Mouse (Mus musculus): Measurements from ENCODE around the gene Gkap1.

DNA sequence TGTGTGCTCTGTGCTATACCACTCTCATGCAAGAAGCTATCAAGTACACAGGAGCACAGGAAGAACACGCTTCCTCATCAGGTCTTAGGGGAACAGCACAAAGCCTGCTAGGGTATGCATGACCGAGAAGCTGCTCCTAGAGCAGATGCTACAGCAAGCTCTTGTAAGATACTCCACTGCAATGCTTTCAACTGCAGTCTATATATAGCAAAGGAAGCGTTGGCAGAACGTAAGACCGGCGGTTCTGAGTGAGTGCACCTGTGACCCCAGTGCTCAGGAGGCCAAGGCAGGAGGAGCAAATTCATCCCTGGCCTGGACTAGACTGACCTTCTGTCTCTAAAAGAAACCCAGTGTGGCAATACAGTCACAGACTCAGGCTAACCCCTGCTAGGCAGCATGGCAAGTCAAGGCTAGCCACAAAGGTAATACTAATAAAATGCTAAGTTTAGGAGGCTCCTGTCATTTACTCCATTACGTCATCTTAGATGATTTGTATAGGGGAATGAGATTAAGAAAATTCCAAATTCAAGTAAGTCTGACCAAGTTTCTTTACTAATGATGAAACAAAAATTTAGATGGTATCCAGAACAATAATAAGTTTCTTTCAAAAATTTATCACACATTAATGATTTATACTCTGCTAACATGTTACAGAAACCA lies 77.4 kb downstream of the Gkap1 start:
- TF ChIP-seq CTCF (IDR thresholded peaks at IDR 0.05; ENCODE audit: low read depth, low read length) (no peak), POLR2A (IDR thresholded peaks at IDR 0.05; ENCODE audit: extremely low read depth, insufficient read depth, low read length) (no peak)
